Mouse (Mus musculus): ENCODE data around the gene Crk. TPM values are rescaled to one million over a fixed set of nuclear protein-coding genes. Genes with fewer than 3 reads are reported as not detected.

Gene Crk
- polyA plus RNA-seq, 1 experiment from 2014 or later, result 71.1 TPM

DNA sequence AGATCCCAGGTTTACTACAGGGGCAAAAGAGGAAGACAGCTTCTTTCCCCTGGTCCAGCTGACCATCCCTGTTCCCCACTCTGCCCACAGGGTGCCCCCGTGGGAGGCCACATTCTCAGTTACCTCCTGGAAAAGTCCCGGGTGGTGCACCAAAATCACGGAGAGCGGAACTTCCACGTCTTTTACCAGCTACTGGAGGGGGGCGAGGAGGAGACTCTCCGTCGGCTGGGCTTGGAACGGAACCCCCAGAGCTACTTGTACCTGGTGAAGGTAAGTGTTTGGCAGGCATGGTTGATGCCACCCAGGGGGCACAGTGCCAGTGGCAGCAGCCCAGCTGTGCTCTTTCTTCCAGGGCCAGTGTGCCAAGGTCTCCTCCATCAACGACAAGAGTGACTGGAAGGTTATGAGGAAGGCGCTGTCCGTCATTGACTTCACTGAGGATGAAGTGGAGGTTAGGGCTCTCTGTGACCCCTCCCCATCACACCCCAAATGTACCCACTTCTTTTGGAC lies 18.9 kb upstream of the Crk start:
- Histone ChIP-seq H3K9me3 (ENCODE audit: control insufficient read depth, low read length) (no peaks in the 10 kb centered on the region), H3K27me3 (replicated peaks; ENCODE audit: control insufficient read depth, insufficient read depth, low read length) (no peaks in the 10 kb centered on the region), H3K4me2 (no peak overlapping the region), H3K36me3 (ENCODE audit: control insufficient read depth, insufficient read depth, low read length) (peaks cover 39% of the 10 kb centered on the region), H3K9ac (ENCODE audit: low read depth, low read length) (no peak overlapping the region), H3K27ac (ENCODE audit: low read depth, low read length) (no peak overlapping the region), H3K4me3 (ENCODE audit: low read depth, low read length) (no peak overlapping the region), H3K4me1 (replicated peaks; ENCODE audit: control insufficient read depth, insufficient read depth, low read length) (peaks cover 17% of the 10 kb centered on the region)
- DNase-seq (ENCODE audit: low spot score) (no peak), ATAC-seq (replicated peaks; ENCODE audit: low FRiP score) (no peak)
- WGBS, result 86% methylated on average over 12 of the region's 12 CpGs

GRCm38 (mm10) chr11:75660941-75661800 lies 17.9 kb upstream of the Crk start:
- ATAC-seq (replicated peaks; ENCODE audit: low FRiP score) (no peak), DNase-seq (ENCODE audit: low spot score) (no peak)
- Histone ChIP-seq H3K27ac (ENCODE audit: low read depth, low read length) (no peak overlapping the region), H3K36me3 (ENCODE audit: control insufficient read depth, insufficient read depth, low read length) (peaks cover 49% of the 10 kb centered on the region), H3K27me3 (replicated peaks; ENCODE audit: control insufficient read depth, insufficient read depth, low read length) (no peaks in the 10 kb centered on the region), H3K4me2 (no peak overlapping the region), H3K4me1 (replicated peaks; ENCODE audit: control insufficient read depth, insufficient read depth, low read length) (peaks cover 12% of the 10 kb centered on the region), H3K9me3 (ENCODE audit: control insufficient read depth, low read length) (no peaks in the 10 kb centered on the region), H3K9ac (ENCODE audit: low read depth, low read length) (no peak overlapping the region), H3K4me3 (ENCODE audit: low read depth, low read length) (no peak overlapping the region)
- WGBS, result 84% methylated on average over 21 of the region's 21 CpGs

DNA sequence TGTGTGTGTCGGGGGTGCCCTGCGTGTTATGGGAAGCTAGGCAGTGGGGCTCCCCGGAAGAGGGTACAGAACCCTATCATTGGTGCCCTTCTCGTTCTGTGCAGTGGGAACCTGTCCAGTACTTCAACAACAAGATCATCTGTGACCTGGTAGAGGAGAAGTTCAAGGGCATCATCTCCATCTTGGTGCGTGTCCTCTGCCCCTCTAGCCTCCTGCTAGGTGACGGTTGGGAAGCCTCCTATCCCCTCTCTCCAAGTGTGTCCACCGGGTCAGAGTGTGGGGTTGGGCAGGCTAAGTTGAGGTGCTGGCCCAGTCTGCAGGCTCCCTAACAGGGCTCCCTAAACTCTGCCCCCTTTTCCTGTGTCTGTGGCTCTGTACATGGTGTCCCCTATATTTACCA lies 16.9 kb upstream of the Crk start:
- H3K4me2 ChIP-seq, result no peak overlapping the region

GRCm38 (mm10) chr11:75666296-75666695 lies 12.8 kb upstream of the Crk start:
- Histone ChIP-seq H3K27me3 (replicated peaks; ENCODE audit: control insufficient read depth, insufficient read depth, low read length) (no peaks in the 10 kb centered on the region), H3K9ac (ENCODE audit: low read depth, low read length) (no peak overlapping the region), H3K9me3 (ENCODE audit: control insufficient read depth, low read length) (no peaks in the 10 kb centered on the region), H3K27ac (ENCODE audit: low read depth, low read length) (no peak overlapping the region), H3K4me3 (ENCODE audit: low read depth, low read length) (no peak overlapping the region), H3K36me3 (ENCODE audit: control insufficient read depth, insufficient read depth, low read length) (peaks cover 55% of the 10 kb centered on the region), H3K4me2 (no peak overlapping the region), H3K4me1 (replicated peaks; ENCODE audit: control insufficient read depth, insufficient read depth, low read length) (no peaks in the 10 kb centered on the region)
- WGBS, result 92% methylated on average over 6 of the region's 6 CpGs
- ATAC-seq (replicated peaks; ENCODE audit: low FRiP score), result no peak
- DNase-seq (ENCODE audit: low spot score), result no peak

More for the DNA sequence above, 16.9 kb upstream of the Crk start:
- Histone ChIP-seq H3K4me3 (ENCODE audit: low read depth, low read length) (no peak overlapping the region), H3K27me3 (replicated peaks; ENCODE audit: control insufficient read depth, insufficient read depth, low read length) (no peaks in the 10 kb centered on the region), H3K27ac (ENCODE audit: low read depth, low read length) (no peak overlapping the region), H3K9me3 (ENCODE audit: control insufficient read depth, low read length) (no peaks in the 10 kb centered on the region), H3K9ac (ENCODE audit: low read depth, low read length) (no peak overlapping the region), H3K36me3 (ENCODE audit: control insufficient read depth, insufficient read depth, low read length) (peaks cover 55% of the 10 kb centered on the region), H3K4me1 (replicated peaks; ENCODE audit: control insufficient read depth, insufficient read depth, low read length) (peaks cover 2% of the 10 kb centered on the region; the same call in 1 of the 2 replicates)
- DNase-seq (ENCODE audit: low spot score) (no peak), ATAC-seq (replicated peaks; ENCODE audit: low FRiP score) (no peak)
- 87% methylated on average over 7 of the region's 7 CpGs for WGBS

DNA sequence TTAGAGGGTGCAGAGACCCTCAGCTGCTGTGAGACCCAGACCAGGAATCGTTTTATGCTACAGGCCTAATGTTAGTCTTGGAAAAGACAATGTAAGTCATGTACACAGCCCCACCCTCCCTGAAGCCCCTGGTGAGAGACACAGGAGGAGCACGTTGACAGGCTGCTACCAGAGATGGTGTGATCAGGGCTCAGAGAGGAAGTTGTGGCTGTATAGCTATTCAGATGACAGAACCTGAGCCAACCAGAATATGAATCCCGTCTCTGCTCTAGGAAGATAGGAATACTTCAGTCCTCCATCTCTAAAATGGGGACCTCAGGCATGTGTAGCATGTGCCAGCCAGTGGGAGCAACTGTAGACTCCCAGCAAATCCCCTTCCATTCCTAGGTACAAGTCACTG lies 10.4 kb upstream of the Crk start:
- Histone ChIP-seq H3K27ac (ENCODE audit: low read depth, low read length) (no peak overlapping the region), H3K9ac (ENCODE audit: low read depth, low read length) (no peak overlapping the region), H3K4me2 (no peak overlapping the region), H3K36me3 (ENCODE audit: control insufficient read depth, insufficient read depth, low read length) (peaks cover 63% of the 10 kb centered on the region), H3K27me3 (replicated peaks; ENCODE audit: control insufficient read depth, insufficient read depth, low read length) (no peaks in the 10 kb centered on the region), H3K9me3 (ENCODE audit: control insufficient read depth, low read length) (no peaks in the 10 kb centered on the region), H3K4me1 (replicated peaks; ENCODE audit: control insufficient read depth, insufficient read depth, low read length) (no peaks in the 10 kb centered on the region), H3K4me3 (ENCODE audit: low read depth, low read length) (no peak overlapping the region)
- DNase-seq (ENCODE audit: low spot score) (no peak), ATAC-seq (replicated peaks; ENCODE audit: low FRiP score) (no peak)
- 65% methylated on average over 3 of the region's 3 CpGs for WGBS

DNA sequence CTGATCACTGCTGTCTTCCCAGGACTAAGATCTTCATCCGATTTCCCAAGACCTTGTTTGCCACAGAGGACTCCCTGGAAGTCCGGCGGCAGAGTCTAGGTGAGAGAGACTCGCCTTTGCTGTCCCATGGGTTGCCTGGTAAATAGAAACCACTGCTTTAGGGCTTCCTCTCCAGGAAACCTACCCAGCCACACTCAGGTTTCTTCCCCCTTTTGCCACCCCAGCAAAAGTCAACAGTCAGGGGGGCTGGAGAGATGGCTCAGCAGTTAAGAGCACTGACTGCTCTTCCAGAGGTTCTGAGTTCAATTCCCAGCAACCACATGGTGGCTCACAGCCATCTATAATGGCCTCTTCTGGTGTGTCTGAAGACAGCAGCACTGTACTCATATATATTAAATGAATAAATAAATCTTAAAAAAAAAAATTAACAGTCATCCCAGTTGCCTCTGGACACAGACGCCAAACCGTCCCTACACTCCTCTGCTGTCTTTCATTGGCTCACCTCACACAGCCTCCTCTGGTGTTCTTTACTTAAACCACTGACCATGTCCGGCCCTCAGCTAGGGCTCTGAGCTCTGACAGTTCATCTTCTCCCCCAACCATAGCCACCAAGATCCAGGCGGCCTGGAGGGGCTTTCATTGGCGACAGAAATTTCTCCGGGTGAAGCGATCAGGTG lies 9.7 kb upstream of the Crk start:
- ATAC-seq (replicated peaks; ENCODE audit: low FRiP score), result no peak
- no peak overlapping the region for H3K4me2 ChIP-seq
- 83% methylated on average over 11 of the region's 11 CpGs for WGBS

DNA sequence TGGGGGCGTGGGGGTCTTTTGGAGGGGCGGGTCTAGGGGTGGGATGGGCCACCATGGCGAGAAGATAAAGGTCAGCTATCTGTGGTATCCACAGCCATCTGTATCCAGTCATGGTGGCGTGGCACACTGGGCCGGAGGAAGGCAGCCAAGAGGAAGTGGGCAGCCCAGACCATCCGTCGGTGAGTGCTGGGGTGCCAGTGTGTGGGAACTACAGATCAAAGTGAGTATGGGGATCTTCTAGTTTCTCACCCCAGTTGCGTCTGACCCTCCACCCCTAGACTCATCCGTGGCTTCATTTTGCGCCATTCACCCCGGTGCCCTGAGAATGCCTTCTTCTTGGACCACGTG lies 9.2 kb upstream of the Crk start:
- WGBS, result 78% methylated on average over 12 of the region's 12 CpGs
- H3K27me3 ChIP-seq (replicated peaks; ENCODE audit: control insufficient read depth, insufficient read depth, low read length), result no peaks in the 10 kb centered on the region
- no peak overlapping the region for H3K27ac ChIP-seq (ENCODE audit: low read depth, low read length)
- H3K36me3 ChIP-seq (ENCODE audit: control insufficient read depth, insufficient read depth, low read length), result peaks cover 61% of the 10 kb centered on the region
- no peak overlapping the region for H3K4me2 ChIP-seq
- no peaks in the 10 kb centered on the region for H3K9me3 ChIP-seq (ENCODE audit: control insufficient read depth, low read length)
- no peak for DNase-seq (ENCODE audit: low spot score)
- no peaks in the 10 kb centered on the region for H3K4me1 ChIP-seq (replicated peaks; ENCODE audit: control insufficient read depth, insufficient read depth, low read length)
- no peak overlapping the region for H3K9ac ChIP-seq (ENCODE audit: low read depth, low read length)
- H3K4me3 ChIP-seq (ENCODE audit: low read depth, low read length), result no peak overlapping the region
- ATAC-seq (replicated peaks; ENCODE audit: low FRiP score), result no peak

More for the DNA sequence above, 9.7 kb upstream of the Crk start:
- Histone ChIP-seq H3K27me3 (replicated peaks; ENCODE audit: control insufficient read depth, insufficient read depth, low read length) (no peaks in the 10 kb centered on the region), H3K4me1 (replicated peaks; ENCODE audit: control insufficient read depth, insufficient read depth, low read length) (no peaks in the 10 kb centered on the region), H3K36me3 (ENCODE audit: control insufficient read depth, insufficient read depth, low read length) (peaks cover 63% of the 10 kb centered on the region), H3K27ac (ENCODE audit: low read depth, low read length) (no peak overlapping the region), H3K9me3 (ENCODE audit: control insufficient read depth, low read length) (no peaks in the 10 kb centered on the region), H3K9ac (ENCODE audit: low read depth, low read length) (no peak overlapping the region), H3K4me3 (ENCODE audit: low read depth, low read length) (no peak overlapping the region)
- no peak for DNase-seq (ENCODE audit: low spot score)

- Histone ChIP-seq H3K4me3 (ENCODE audit: low read depth, low read length) (no peak overlapping the region), H3K36me3 (ENCODE audit: control insufficient read depth, insufficient read depth, low read length) (peaks cover 45% of the 10 kb centered on the region), H3K9ac (ENCODE audit: low read depth, low read length) (no peak overlapping the region), H3K4me2 (no peak overlapping the region), H3K27ac (ENCODE audit: low read depth, low read length) (no peak overlapping the region), H3K27me3 (replicated peaks; ENCODE audit: control insufficient read depth, insufficient read depth, low read length) (no peaks in the 10 kb centered on the region), H3K4me1 (replicated peaks; ENCODE audit: control insufficient read depth, insufficient read depth, low read length) (no peaks in the 10 kb centered on the region), H3K9me3 (ENCODE audit: control insufficient read depth, low read length) (no peaks in the 10 kb centered on the region)
- ATAC-seq (replicated peaks; ENCODE audit: low FRiP score), result no peak
- 86% methylated on average over 22 of the region's 22 CpGs for WGBS
- no peak for DNase-seq (ENCODE audit: low spot score)
Measured at GRCm38 (mm10) chr11:75671426-75672180, 7.5 kb upstream of the Crk start.
